In the genomic region with DNA sequence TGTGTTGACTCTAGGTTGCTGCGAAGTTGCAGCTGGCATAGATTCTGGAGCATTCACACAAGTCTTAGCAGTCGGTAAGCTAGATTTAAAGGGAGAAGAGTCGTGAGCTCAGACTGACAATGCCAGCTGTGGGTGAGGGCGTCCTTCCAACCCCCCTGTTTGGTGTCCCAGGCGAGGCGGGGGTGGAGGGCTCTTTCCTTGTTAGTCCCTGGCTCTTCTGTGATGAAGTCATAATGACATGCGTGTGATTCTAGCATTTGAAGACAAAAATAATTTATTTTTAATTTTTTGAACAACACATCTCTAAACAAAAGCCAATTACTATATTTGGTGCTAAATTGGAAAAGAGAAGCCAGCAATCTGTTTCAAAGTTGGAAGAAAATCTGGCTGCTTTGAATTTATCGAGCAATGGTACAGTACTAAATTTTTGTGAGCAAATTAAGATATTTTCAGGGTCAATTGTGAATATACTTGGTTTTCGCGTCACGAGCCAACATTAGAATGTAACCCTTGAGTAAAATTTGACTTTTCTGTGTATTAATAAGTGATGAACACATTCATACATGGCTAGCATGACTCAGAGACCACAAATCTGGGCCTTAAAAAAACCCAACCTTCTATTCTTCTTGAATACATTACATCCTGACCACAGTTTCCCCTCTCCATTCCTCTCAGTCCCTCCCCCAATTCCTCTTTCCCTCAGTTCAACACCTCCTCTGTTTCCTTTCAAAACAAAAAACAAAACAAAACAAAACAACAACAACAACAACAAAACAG, we compare ENCODE assay signal across 16 mouse cellular contexts. TPM values are rescaled to one million over a fixed set of nuclear protein-coding genes. Genes with fewer than 3 reads are reported as not detected.
A peak's percentile ranks its signal among the peaks of the same experiment; 100 is the strongest.
DNase-seq lines count a peak whose midpoint lies in the region; TF ChIP-seq lines count a peak whose summit lies in the region.
"Had no signal": no experiment of that assay in that cellular context is flagged by ENCODE, and none has a peak within 500 bp of the region (broad histone marks: within the 10 kb centered on the region; RNA-seq: fewer than 3 reads in every experiment).

No protein-coding gene starts in this region.

- H3K36me3 ChIP-seq in thymus, adult 2 months (ENCODE audit: control insufficient read depth, insufficient read depth, low read length): no peaks in the 10 kb centered on the region
- H3K36me3 ChIP-seq: embryonic facial prominence, embryonic 12.5 days; heart, embryonic 15.5 days had no signal

- DNase-seq in left cerebral cortex, adult 18-20 months (ENCODE audit: low spot score in 2 of 2): peak; percentile 46 to 57
- no peak for DNase-seq in left cerebral cortex, postnatal 4 days
- DNase-seq in layer of hippocampus, adult 18-20 months (ENCODE audit: low spot score in 2 of 2): peak; percentile 72 to 87
- DNase-seq in layer of hippocampus, postnatal 14 days (ENCODE audit: low spot score in 2 of 2): peak; percentile 71 to 76
- peak; percentile 48 for DNase-seq in right cerebral cortex, postnatal 25 days
- DNase-seq in ovary, postnatal 10 days (ENCODE audit: low spot score): no peak
- no peak for DNase-seq in kidney, postnatal 25 days
- DNase-seq in thymus, adult 2 months: no peak
- DNase-seq: adrenal gland, postnatal 36 days; gastrocnemius, postnatal 36 days; lung, embryonic 14.5 days; midbrain, embryonic 14.5 days had no signal

- H3K27ac ChIP-seq in thymus, adult 2 months (ENCODE audit: control insufficient read depth, insufficient read depth, low read length): no peak overlapping the region
- H3K27ac ChIP-seq: embryonic facial prominence, embryonic 12.5 days; heart, embryonic 15.5 days had no signal

- intact Hi-C loops in left cerebral cortex, postnatal 4 days (cut with DNase I): no loop called here

- 96% methylated on average over 11 of the region's 11 CpGs for WGBS in thymus, adult 2 months

- no peak for TF ChIP-seq CTCF in thymus, adult 2 months (IDR thresholded peaks at IDR 0.05; ENCODE audit: borderline replicate concordance, control insufficient read depth, extremely low read depth, insufficient read depth, low read length, poor library complexity)

- no peak for TF ChIP-seq POLR2A in thymus, adult 2 months (IDR thresholded peaks at IDR 0.05; ENCODE audit: control insufficient read depth, extremely low read depth, insufficient read depth, low read length, poor library complexity)

- no peaks in the 10 kb centered on the region for H3K27me3 ChIP-seq in thymus, adult 2 months (ENCODE audit: control insufficient read depth, insufficient read depth, low read length)
- H3K27me3 ChIP-seq: embryonic facial prominence, embryonic 12.5 days; heart, embryonic 15.5 days had no signal

- no peaks in the 10 kb centered on the region for H3K4me1 ChIP-seq in thymus, adult 2 months (replicated peaks; ENCODE audit: control insufficient read depth, insufficient read depth, low read length)
- H3K4me1 ChIP-seq: embryonic facial prominence, embryonic 12.5 days had no signal

- no peak overlapping the region for H3K4me3 ChIP-seq in thymus, adult 2 months (ENCODE audit: control insufficient read depth, insufficient read depth, low read length)
- H3K4me3 ChIP-seq: embryonic facial prominence, embryonic 12.5 days; heart, embryonic 15.5 days had no signal

RNA-seq across cellular contexts. Expression of a gene that starts 53.7 kb away (rescaled TPM):
- 10 to 100 TPM; 47.9 to 63.1 TPM for total RNA-seq in left cerebral cortex, adult 18-20 months (2021)
- 10 to 100 TPM; 77.9 to 83.4 TPM for total RNA-seq in left cerebral cortex, postnatal 4 days (2021)
- total RNA-seq in layer of hippocampus, adult 18-20 months (2021): 10 to 100 TPM; 86.8 to 88.3 TPM
- 10 to 100 TPM; 64.4 to 77.0 TPM for total RNA-seq in layer of hippocampus, postnatal 14 days (2021)
- polyA plus RNA-seq in thymus, adult 2 months (2012; rRNA removed): 0.38 and 0.39 TPM in 2 replicates
- total RNA-seq: gastrocnemius, postnatal 36 days; liver, adult 2 months had no signal
- polyA plus RNA-seq: liver, adult 2 months; spleen, adult 2 months had no signal

Comparison
In these comparisons a context has a peak if more than half of its experiments do, and no peak if none do; other contexts are left out.
1. DNase-seq: peak in left cerebral cortex, adult 18-20 months (2 of 2), layer of hippocampus, adult 18-20 months (2 of 2), layer of hippocampus, postnatal 14 days (2 of 2) and right cerebral cortex, postnatal 25 days (single experiment); none in left cerebral cortex, postnatal 4 days (single experiment), ovary, postnatal 10 days (single experiment), kidney, postnatal 25 days (0 of 2) and thymus, adult 2 months (single experiment).